In genomic region chr7:30213881-30214280, GRCm38 (mm10) we compare ENCODE assay signal across 37 mouse cellular contexts. TPM values are rescaled to one million over a fixed set of nuclear protein-coding genes. Genes with fewer than 3 reads are reported as not detected.
"Had no signal": no experiment of that assay in that cellular context is flagged by ENCODE, and none has a peak within 500 bp of the region (broad histone marks: within the 10 kb centered on the region; RNA-seq: fewer than 3 reads in every experiment).

No protein-coding gene starts in this region.

- H3K9ac ChIP-seq: heart, embryonic 12.5 days; hindbrain, embryonic 12.5 days; hindbrain, embryonic 14.5 days; intestine, embryonic 15.5 days; limb, embryonic 12.5 days; liver, embryonic 13.5 days had no signal

- H3K4me1 ChIP-seq: intestine, embryonic 15.5 days had no signal

- H3K27ac ChIP-seq: gastrocnemius, adult 2 months; heart, embryonic 10.5 days; hindbrain, embryonic 10.5 days; hindbrain, embryonic 12.5 days; hindbrain, embryonic 14.5 days; intestine, embryonic 15.5 days; layer of hippocampus, adult 2 months; left cerebral cortex, adult 2 months; limb, embryonic 10.5 days; limb, embryonic 12.5 days; liver, embryonic 13.5 days had no signal

- ATAC-seq: hindbrain, embryonic 16.5 days; inflammation-experienced regulatory T-cells, adult 6 months; intestine, embryonic 15.5 days; intestine, postnatal 0 days had no signal

- H3K36me3 ChIP-seq: heart, embryonic 10.5 days; heart, embryonic 12.5 days; hindbrain, embryonic 10.5 days; hindbrain, embryonic 12.5 days; intestine, embryonic 15.5 days; limb, embryonic 10.5 days; limb, embryonic 12.5 days; liver, embryonic 13.5 days had no signal

- DNase-seq: gastrocnemius, adult 2 months; gastrocnemius, postnatal 10 days; gastrocnemius, postnatal 25 days; heart, adult 18-20 months; heart, postnatal 10 days; heart, postnatal 4 days; kidney, adult 18-20 months; kidney, adult 8-10 months; kidney, postnatal 10 days; kidney, postnatal 25 days; kidney, postnatal 4 days; liver; liver, embryonic 13.5 days had no signal

- H3K27me3 ChIP-seq: heart, embryonic 12.5 days; hindbrain, embryonic 12.5 days; intestine, embryonic 15.5 days; limb, embryonic 12.5 days had no signal

- H3K4me2 ChIP-seq: heart, embryonic 12.5 days; hindbrain, embryonic 12.5 days; hindbrain, embryonic 14.5 days; intestine, embryonic 15.5 days; limb, embryonic 12.5 days; liver, embryonic 11.5 days; liver, embryonic 13.5 days had no signal

- H3K9me3 ChIP-seq: heart, embryonic 10.5 days; heart, embryonic 12.5 days; hindbrain, embryonic 10.5 days; hindbrain, embryonic 12.5 days; intestine, embryonic 15.5 days; limb, embryonic 10.5 days; limb, embryonic 12.5 days; liver, embryonic 13.5 days had no signal

- H3K4me3 ChIP-seq: gastrocnemius, adult 2 months; heart, embryonic 10.5 days; heart, embryonic 12.5 days; hindbrain, embryonic 10.5 days; hindbrain, embryonic 12.5 days; intestine, embryonic 15.5 days; layer of hippocampus, adult 2 months; left cerebral cortex, adult 2 months; limb, embryonic 10.5 days; limb, embryonic 12.5 days; liver, embryonic 13.5 days had no signal

RNA-seq across cellular contexts. Expression of gene Ovol3, which starts 21.6 kb away (rescaled TPM):
- total RNA-seq: gastrocnemius, adult 2 months; gastrocnemius, postnatal 25 days; granulocyte monocyte progenitor cell, adult 5-6 weeks; heart, adult 18-20 months; heart, adult 8-10 months; heart, postnatal 10 days; heart, postnatal 25 days; heart, postnatal 4 days; layer of hippocampus, adult 2 months; layer of hippocampus, postnatal 10 days; layer of hippocampus, postnatal 25 days; left cerebral cortex, adult 2 months; left cerebral cortex, postnatal 14 days; left cerebral cortex, postnatal 36 days had no signal
- polyA plus RNA-seq: heart, embryonic 10.5 days; heart, embryonic 12.5 days; heart, embryonic 14.5 days; hindbrain, embryonic 10.5 days; hindbrain, embryonic 12.5 days; hindbrain, embryonic 14.5 days; hindbrain, embryonic 16.5 days; inflammation-experienced regulatory T-cells, adult 6 months; intestine, embryonic 15.5 days; intestine, postnatal 0 days; kidney, embryonic 14.5 days; kidney, embryonic 16.5 days; limb, embryonic 10.5 days; limb, embryonic 12.5 days; liver, embryonic 11.5 days; liver, embryonic 13.5 days had no signal

RNA-seq across cellular contexts. Expression of gene Cox7a1, which starts 29.9 kb away (rescaled TPM):
- total RNA-seq: granulocyte monocyte progenitor cell, adult 5-6 weeks had no signal
